Mouse (Mus musculus) kidney, embryonic 16.5 days (tissue): ENCODE measurements around the gene Adam23. TPM values are rescaled to one million over a fixed set of nuclear protein-coding genes. Genes with fewer than 3 reads are reported as not detected.
A peak's percentile ranks its signal among the peaks of the same experiment; 100 is the strongest.

Experiments
- ATAC-seq: fragments of 200-750 bp; cut with Nextera tagmentation; 2 replicates; pipeline ENCODE4 v1.8.0; 2017; ENCODE audit warnings: moderate TSS enrichment; ENCODE audit not compliant: low FRiP score, low TSS enrichment
- H3K27ac ChIP-seq: fragments of 300-500 bp; sonication (generic); 2 replicates; pipeline ENCODE4 v1.5.1; 2014; ENCODE audit warnings: low read length
- H3K27me3 ChIP-seq: fragments of 300-500 bp; sonication (generic); 2 replicates; pipeline ENCODE4 v1.6.1; 2014; ENCODE audit warnings: low read length, control low read depth, mixed read lengths; ENCODE audit not compliant: insufficient read depth
- H3K36me3 ChIP-seq: fragments of 300-500 bp; sonication (generic); 2 replicates; pipeline ENCODE4 v1.6.1; 2014; ENCODE audit warnings: low read length, control low read depth, mixed read lengths; ENCODE audit not compliant: insufficient read depth
- H3K4me1 ChIP-seq: fragments of 300-500 bp; sonication (generic); 2 replicates; pipeline ENCODE4 v1.6.1; 2014; ENCODE audit warnings: low read length, control low read depth, mixed read lengths; ENCODE audit not compliant: insufficient read depth
- H3K4me2 ChIP-seq: fragments of 300-500 bp; sonication (generic); replicated peaks from 2 replicates; pipeline ENCODE4 v1.6.1; 2014; ENCODE audit warnings: low read depth, low read length
- H3K4me3 ChIP-seq: fragments of 300-500 bp; sonication (generic); 2 replicates; pipeline ENCODE4 v1.5.1; 2014; ENCODE audit warnings: mild to moderate bottlenecking, low read length
- H3K9ac ChIP-seq: fragments of 300-500 bp; sonication (generic); replicated peaks from 2 replicates; pipeline ENCODE4 v1.6.1; 2014; ENCODE audit warnings: low read length
- H3K9me3 ChIP-seq: fragments of 300-500 bp; sonication (generic); 2 replicates; pipeline ENCODE4 v1.6.1; 2016; ENCODE audit warnings: low read length, control low read depth
- WGBS: fragments of 180-500 bp; shearing (Covaris S2); extraction: QIAGEN DNeasy Blood & Tissue Kit; methylation state at CpG from one replicate; pipeline ENCODE4 v1.1.7; 2014; 5-methylcytosine and 5-hydroxymethylcytosine counted together
- polyA plus RNA-seq: library from polyadenylated mRNA; unstranded; fragments of >200 nt; fragmentation: Nextera tagmentation; extraction: Ambion mirVana; gene quantifications from 2 replicates; pipeline ENCODE4 v1.2.1, GENCODE M21; 2015

Adam23 gene
- polyA plus RNA-seq: 0.91 and 1.6 TPM in 2 replicates

- H3K27ac ChIP-seq: no peak within 1 kb of the TSS
- no peaks in the 10 kb centered on the region for H3K9me3 ChIP-seq
- no peaks in the 10 kb centered on the region for H3K36me3 ChIP-seq
- peak within 1 kb of the TSS; percentile 68 for H3K4me3 ChIP-seq
- H3K4me1 ChIP-seq: peaks cover 8% of the 10 kb centered on the region
- peak; percentile 84; the same call in 1 of the 2 replicates for ATAC-seq
- WGBS: under 1% methylated on average over 41 of the region's 41 CpGs
- peak within 1 kb of the TSS; percentile 68 for H3K9ac ChIP-seq
- peaks cover 13% of the 10 kb centered on the region for H3K27me3 ChIP-seq
- peak within 1 kb of the TSS; percentile 97 for H3K4me2 ChIP-seq
Measured at GRCm38 (mm10) chr1:63445656-63446046, at the start of gene Adam23. Adam23 (plus strand) TSS chr1:63445891.

- H3K36me3 ChIP-seq: no peaks in the 10 kb centered on the region
- ATAC-seq: no peak
- H3K9me3 ChIP-seq: no peaks in the 10 kb centered on the region
- no peaks in the 10 kb centered on the region for H3K4me1 ChIP-seq
- 72% methylated on average over 5 of the region's 5 CpGs for WGBS
- H3K27me3 ChIP-seq: no peaks in the 10 kb centered on the region
- no peak overlapping the region for H3K4me3 ChIP-seq
- no peak overlapping the region for H3K4me2 ChIP-seq
- H3K9ac ChIP-seq: no peak overlapping the region
- no peak overlapping the region for H3K27ac ChIP-seq
Measured at GRCm38 (mm10) chr1:63401130-63401529, 44.6 kb upstream of the Adam23 start.

- H3K9me3 ChIP-seq: no peaks in the 10 kb centered on the region
- H3K36me3 ChIP-seq: no peaks in the 10 kb centered on the region
- WGBS: 51% methylated on average over 4 of the region's 4 CpGs
- H3K4me3 ChIP-seq: no peak overlapping the region
- no peaks in the 10 kb centered on the region for H3K27me3 ChIP-seq
- H3K4me2 ChIP-seq: no peak overlapping the region
- no peaks in the 10 kb centered on the region for H3K4me1 ChIP-seq
- ATAC-seq: no peak
- no peak overlapping the region for H3K27ac ChIP-seq
- H3K9ac ChIP-seq: no peak overlapping the region
Measured at GRCm38 (mm10) chr1:63403601-63404000, 42.1 kb upstream of the Adam23 start.

GRCm38 (mm10) chr1:63408344-63408743, 37.3 kb upstream of the Adam23 start:
- 69% methylated on average over 6 of the region's 6 CpGs for WGBS

GRCm38 (mm10) chr1:63418491-63418890, 27.2 kb upstream of the Adam23 start:
- ATAC-seq: no peak; the same call in 1 of the 2 replicates
- Histone ChIP-seq H3K36me3 (no peaks in the 10 kb centered on the region), H3K4me3 (no peak overlapping the region), H3K9me3 (no peaks in the 10 kb centered on the region), H3K27me3 (no peaks in the 10 kb centered on the region), H3K4me1 (no peaks in the 10 kb centered on the region), H3K4me2 (no peak overlapping the region), H3K27ac (no peak overlapping the region), H3K9ac (no peak overlapping the region)
- WGBS: 44% methylated on average over 8 of the region's 8 CpGs

More at GRCm38 (mm10) chr1:63408344-63408743, 37.3 kb upstream of the Adam23 start:
- H3K9ac ChIP-seq: no peak overlapping the region
- no peak overlapping the region for H3K4me2 ChIP-seq
- no peaks in the 10 kb centered on the region for H3K4me1 ChIP-seq
- no peak overlapping the region for H3K4me3 ChIP-seq
- H3K27me3 ChIP-seq: no peaks in the 10 kb centered on the region
- no peak for ATAC-seq
- no peaks in the 10 kb centered on the region for H3K9me3 ChIP-seq
- no peaks in the 10 kb centered on the region for H3K36me3 ChIP-seq
- H3K27ac ChIP-seq: no peak overlapping the region

GRCm38 (mm10) chr1:63430668-63431067, 15.0 kb upstream of the Adam23 start:
- Histone ChIP-seq H3K4me1 (no peaks in the 10 kb centered on the region), H3K4me3 (no peak overlapping the region), H3K36me3 (no peaks in the 10 kb centered on the region), H3K9ac (no peak overlapping the region), H3K4me2 (no peak overlapping the region), H3K9me3 (no peaks in the 10 kb centered on the region), H3K27ac (no peak overlapping the region), H3K27me3 (no peaks in the 10 kb centered on the region)
- WGBS: 71% methylated on average over 6 of the region's 6 CpGs
- ATAC-seq: no peak

GRCm38 (mm10) chr1:63431166-63431565, 14.5 kb upstream of the Adam23 start:
- no peak overlapping the region for H3K27ac ChIP-seq
- WGBS: 88% methylated on average over 8 of the region's 8 CpGs
- no peak overlapping the region for H3K4me3 ChIP-seq
- H3K4me1 ChIP-seq: no peaks in the 10 kb centered on the region
- H3K9ac ChIP-seq: no peak overlapping the region
- no peaks in the 10 kb centered on the region for H3K9me3 ChIP-seq
- no peak overlapping the region for H3K4me2 ChIP-seq
- no peaks in the 10 kb centered on the region for H3K27me3 ChIP-seq
- no peak for ATAC-seq
- no peaks in the 10 kb centered on the region for H3K36me3 ChIP-seq

- H3K9me3 ChIP-seq: no peaks in the 10 kb centered on the region
- 39% methylated on average over 3 of the region's 3 CpGs for WGBS
- H3K36me3 ChIP-seq: no peaks in the 10 kb centered on the region
- no peaks in the 10 kb centered on the region for H3K27me3 ChIP-seq
- H3K4me2 ChIP-seq: no peak overlapping the region
- no peak overlapping the region for H3K9ac ChIP-seq
- H3K27ac ChIP-seq: no peak overlapping the region
- no peak overlapping the region for H3K4me3 ChIP-seq
- ATAC-seq: no peak
- H3K4me1 ChIP-seq: no peaks in the 10 kb centered on the region
Measured at GRCm38 (mm10) chr1:63431842-63432241, 13.8 kb upstream of the Adam23 start.

GRCm38 (mm10) chr1:63434052-63434451, 11.6 kb upstream of the Adam23 start:
- H3K4me3 ChIP-seq: no peak overlapping the region
- 62% methylated on average over 7 of the region's 7 CpGs for WGBS
- no peaks in the 10 kb centered on the region for H3K27me3 ChIP-seq
- H3K4me2 ChIP-seq: no peak overlapping the region
- H3K9me3 ChIP-seq: no peaks in the 10 kb centered on the region
- no peak overlapping the region for H3K27ac ChIP-seq
- no peak overlapping the region for H3K9ac ChIP-seq
- no peaks in the 10 kb centered on the region for H3K36me3 ChIP-seq
- no peak for ATAC-seq
- H3K4me1 ChIP-seq: no peaks in the 10 kb centered on the region

GRCm38 (mm10) chr1:63437529-63437928, 8.2 kb upstream of the Adam23 start:
- no peaks in the 10 kb centered on the region for H3K4me1 ChIP-seq
- H3K4me2 ChIP-seq: no peak overlapping the region
- H3K27me3 ChIP-seq: no peaks in the 10 kb centered on the region
- H3K9me3 ChIP-seq: no peaks in the 10 kb centered on the region
- 17% methylated on average over 3 of the region's 3 CpGs for WGBS
- no peak overlapping the region for H3K9ac ChIP-seq
- no peak overlapping the region for H3K27ac ChIP-seq
- no peak for ATAC-seq
- no peaks in the 10 kb centered on the region for H3K36me3 ChIP-seq
- no peak overlapping the region for H3K4me3 ChIP-seq
